In the genomic region with DNA sequence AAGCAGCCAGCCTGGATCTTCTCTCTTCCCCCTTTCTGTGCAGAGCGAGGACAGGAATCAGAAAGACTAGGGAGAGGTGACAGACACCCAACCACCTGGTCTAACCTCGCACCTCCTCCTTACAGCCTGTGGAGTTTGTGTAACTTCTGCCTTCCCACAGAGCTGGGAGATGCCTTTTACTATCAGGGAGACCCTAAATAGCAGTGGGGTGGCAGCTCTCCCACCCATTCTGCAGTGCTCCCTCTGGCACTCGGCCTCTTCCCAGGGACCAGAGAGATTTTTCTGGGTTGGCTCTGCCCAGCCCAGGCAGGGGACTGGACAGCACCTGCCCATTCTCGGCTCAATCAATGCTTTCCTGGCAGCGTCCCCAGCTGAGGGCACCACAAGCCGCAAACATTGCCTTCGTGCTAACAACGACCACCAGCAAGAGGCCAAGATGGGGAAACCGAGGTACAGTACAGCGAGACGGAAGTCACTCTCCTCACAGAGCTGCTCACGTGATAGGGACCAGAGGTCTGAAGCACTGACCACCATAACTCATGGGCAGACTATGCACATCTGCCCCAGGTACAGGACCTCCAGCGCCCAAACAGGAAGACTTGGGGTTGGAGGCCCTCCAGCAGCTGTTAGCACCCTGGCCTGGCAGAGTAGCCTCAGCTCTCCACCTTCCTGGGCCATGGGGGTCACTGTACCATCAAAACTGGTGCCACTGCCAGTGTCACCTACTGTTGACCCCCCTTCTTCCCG, we compare ENCODE assay signal across 8 mouse cellular contexts. TPM values are rescaled to one million over a fixed set of nuclear protein-coding genes. Genes with fewer than 3 reads are reported as not detected.
DNase-seq lines count a peak whose midpoint lies in the region; ATAC-seq and TF ChIP-seq lines count a peak whose summit lies in the region.

No protein-coding gene starts in this region.

- ATAC-seq in kidney, embryonic 14.5 days (ENCODE audit: low FRiP score, low TSS enrichment): no peak
- ATAC-seq in forebrain, embryonic 14.5 days: peak; percentile 55
- no peak for ATAC-seq in limb, embryonic 12.5 days (ENCODE audit: insufficient number of reproducible peaks, insufficient read depth, low FRiP score, low TSS enrichment, low read depth)
- no peak for ATAC-seq in inflammation-experienced regulatory T-cells, adult 6 months

- peak overlapping the region; percentile 32; the same call in 1 of the 2 replicates for H3K9ac ChIP-seq in kidney, embryonic 14.5 days (ENCODE audit: low read depth, low read length)
- H3K9ac ChIP-seq in forebrain, embryonic 14.5 days (ENCODE audit: low read length): no peak overlapping the region
- H3K9ac ChIP-seq in limb, embryonic 12.5 days (replicated peaks): peak overlapping the region; percentile 64; the same call in 1 of the 2 replicates

- peak overlapping the region; percentile 56 for H3K4me2 ChIP-seq in kidney, embryonic 14.5 days (replicated peaks; ENCODE audit: low read depth, low read length)
- H3K4me2 ChIP-seq in forebrain, embryonic 14.5 days (ENCODE audit: low read length): peak overlapping the region; percentile 56
- peak overlapping the region; percentile 82 for H3K4me2 ChIP-seq in limb, embryonic 12.5 days

- H3K4me1 ChIP-seq in kidney, embryonic 14.5 days (ENCODE audit: control insufficient read depth, insufficient read depth, low read length): peaks cover 67% of the 10 kb centered on the region
- H3K4me1 ChIP-seq in forebrain, embryonic 14.5 days (ENCODE audit: control insufficient read depth, insufficient read depth, low read length): peaks cover 41% of the 10 kb centered on the region
- peaks cover 75% of the 10 kb centered on the region for H3K4me1 ChIP-seq in limb, embryonic 12.5 days (replicated peaks)
- H3K4me1 ChIP-seq in small intestine, adult 2 months (ENCODE audit: control insufficient read depth, insufficient read depth, insufficient read length, low read length): peaks cover 50% of the 10 kb centered on the region

- no peak; the same call in 1 of the 2 replicates for TF ChIP-seq POLR2A in small intestine, adult 2 months (IDR thresholded peaks at IDR 0.05; ENCODE audit: low read depth, low read length)

- WGBS in kidney, embryonic 14.5 days: 62% methylated on average over 14 of the region's 14 CpGs
- 58% methylated on average over 14 of the region's 14 CpGs for WGBS in forebrain, embryonic 14.5 days
- 59% methylated on average over 14 of the region's 14 CpGs for WGBS in limb, embryonic 12.5 days
- 37% methylated on average over 14 of the region's 14 CpGs for WGBS in small intestine, adult 2 months

- no peak for DNase-seq in kidney, adult 18-20 months
- DNase-seq in cerebellum, adult 18-20 months: peak; percentile 58 to 64
- DNase-seq in forebrain, embryonic 14.5 days (ENCODE audit: low spot score): peak; percentile 55
- DNase-seq in embryo, embryonic 9.5 days (ENCODE audit: extremely low spot score): no peak

- no peak for TF ChIP-seq CTCF in small intestine, adult 2 months (IDR thresholded peaks at IDR 0.05; ENCODE audit: extremely low read depth, insufficient read length, insufficient replicate concordance, low read depth, low read length)

- no peak overlapping the region for H3K4me3 ChIP-seq in kidney, embryonic 14.5 days (ENCODE audit: low read length)
- 0 out of 2 replicates have a peak overlapping the region, but pooled peaks have one; percentile 18 for H3K4me3 ChIP-seq in forebrain, embryonic 14.5 days (ENCODE audit: low read depth, low read length)
- H3K4me3 ChIP-seq in limb, embryonic 12.5 days (replicated peaks): peak overlapping the region; percentile 41
- 0 out of 2 replicates have a peak overlapping the region, but pooled peaks have one; percentile 12 for H3K4me3 ChIP-seq in small intestine, adult 2 months (ENCODE audit: low read depth, low read length)

- no peaks in the 10 kb centered on the region for H3K9me3 ChIP-seq in kidney, embryonic 14.5 days (ENCODE audit: control insufficient read depth, low read length)
- no peaks in the 10 kb centered on the region for H3K9me3 ChIP-seq in forebrain, embryonic 14.5 days (replicated peaks; ENCODE audit: control insufficient read depth, low read length)
- H3K9me3 ChIP-seq in limb, embryonic 12.5 days: no peaks in the 10 kb centered on the region

- no peaks in the 10 kb centered on the region; the same call in 1 of the 2 replicates for H3K36me3 ChIP-seq in kidney, embryonic 14.5 days (ENCODE audit: control insufficient read depth, insufficient read depth, low read length)
- H3K36me3 ChIP-seq in forebrain, embryonic 14.5 days (ENCODE audit: control insufficient read depth, insufficient read depth, low read length): peaks cover 39% of the 10 kb centered on the region
- peaks cover 27% of the 10 kb centered on the region; the same call in 1 of the 2 replicates for H3K36me3 ChIP-seq in limb, embryonic 12.5 days
- no peaks in the 10 kb centered on the region for H3K36me3 ChIP-seq in small intestine, adult 2 months (ENCODE audit: control insufficient read depth, insufficient read depth, low read length)

- H3K27ac ChIP-seq in kidney, embryonic 14.5 days (ENCODE audit: low read depth, low read length): peak overlapping the region; percentile 68
- peak overlapping the region; percentile 86 for H3K27ac ChIP-seq in forebrain, embryonic 14.5 days (ENCODE audit: low read depth, low read length)
- peak overlapping the region; percentile 81 for H3K27ac ChIP-seq in limb, embryonic 12.5 days
- H3K27ac ChIP-seq in small intestine, adult 2 months (ENCODE audit: insufficient read depth, low read depth, low read length): peak overlapping the region; percentile 48

- no peaks in the 10 kb centered on the region for H3K27me3 ChIP-seq in kidney, embryonic 14.5 days (ENCODE audit: control insufficient read depth, insufficient read depth, low read length)
- H3K27me3 ChIP-seq in forebrain, embryonic 14.5 days (replicated peaks; ENCODE audit: control insufficient read depth, insufficient read depth, low read length): no peaks in the 10 kb centered on the region
- no peaks in the 10 kb centered on the region for H3K27me3 ChIP-seq in limb, embryonic 12.5 days
- no peaks in the 10 kb centered on the region for H3K27me3 ChIP-seq in small intestine, adult 2 months (ENCODE audit: control insufficient read depth, insufficient read depth, low read length)

RNA-seq across cellular contexts. Expression of a gene that starts 10.5 kb away (rescaled TPM):
- polyA plus RNA-seq in kidney, embryonic 14.5 days (2014; fragmentation: Nextera tagmentation; extraction: Ambion mirVana): 21.6 and 29.1 TPM in 2 replicates
- 38.9 and 60.6 TPM in 2 replicates for polyA plus RNA-seq in forebrain, embryonic 14.5 days (2014; fragmentation: Nextera tagmentation; extraction: Ambion mirVana)
- polyA plus RNA-seq in limb, embryonic 12.5 days (2016; fragmentation: Nextera tagmentation; extraction: Ambion mirVana): 58.1 and 64.3 TPM in 2 replicates
- 82.5 and 102 TPM in 2 replicates for polyA plus RNA-seq in small intestine, adult 2 months (2012; rRNA removed)
- polyA plus RNA-seq in inflammation-experienced regulatory T-cells, adult 6 months (2017; shearing (Covaris generic)): 1 to 10 TPM; 6.8 to 8.2 (median 7.7) TPM

RNA-seq across cellular contexts. Expression of a gene that starts 29.3 kb away (rescaled TPM):
- polyA plus RNA-seq in kidney, embryonic 14.5 days (2014; fragmentation: Nextera tagmentation; extraction: Ambion mirVana): 18.2 and 22.9 TPM in 2 replicates
- 6.1 and 6.3 TPM in 2 replicates for polyA plus RNA-seq in forebrain, embryonic 14.5 days (2014; fragmentation: Nextera tagmentation; extraction: Ambion mirVana)
- polyA plus RNA-seq in limb, embryonic 12.5 days (2016; fragmentation: Nextera tagmentation; extraction: Ambion mirVana): 21.7 and 23.5 TPM in 2 replicates
- polyA plus RNA-seq in small intestine, adult 2 months (2012; rRNA removed): 2.4 and 5.2 TPM in 2 replicates
- polyA plus RNA-seq in inflammation-experienced regulatory T-cells, adult 6 months (2017; shearing (Covaris generic)): 1 to 10 TPM in 2 of 3 experiments, under 1 TPM in 1; 0.95 to 7.0 (median 1.5) TPM

RNA-seq across cellular contexts. Expression of a gene that starts 30.0 kb away (rescaled TPM):
- 42.5 and 50.6 TPM in 2 replicates for polyA plus RNA-seq in kidney, embryonic 14.5 days (2014; fragmentation: Nextera tagmentation; extraction: Ambion mirVana)
- 24.6 and 24.8 TPM in 2 replicates for polyA plus RNA-seq in forebrain, embryonic 14.5 days (2014; fragmentation: Nextera tagmentation; extraction: Ambion mirVana)
- polyA plus RNA-seq in limb, embryonic 12.5 days (2016; fragmentation: Nextera tagmentation; extraction: Ambion mirVana): 36.6 and 36.8 TPM in 2 replicates
- polyA plus RNA-seq in small intestine, adult 2 months (2012; rRNA removed): 41.0 and 53.8 TPM in 2 replicates
- polyA plus RNA-seq in inflammation-experienced regulatory T-cells, adult 6 months (2017; shearing (Covaris generic)): 10 to 100 TPM; 18.7 to 39.7 (median 37.9) TPM

RNA-seq across cellular contexts. Expression of a gene that starts 34.3 kb away (rescaled TPM):
- 93.9 and 106 TPM in 2 replicates for polyA plus RNA-seq in kidney, embryonic 14.5 days (2014; fragmentation: Nextera tagmentation; extraction: Ambion mirVana)
- 83.1 and 93.7 TPM in 2 replicates for polyA plus RNA-seq in forebrain, embryonic 14.5 days (2014; fragmentation: Nextera tagmentation; extraction: Ambion mirVana)
- polyA plus RNA-seq in limb, embryonic 12.5 days (2016; fragmentation: Nextera tagmentation; extraction: Ambion mirVana): 103 TPM in 2 replicates
- 8.3 and 18.7 TPM in 2 replicates for polyA plus RNA-seq in small intestine, adult 2 months (2012; rRNA removed)
- polyA plus RNA-seq in inflammation-experienced regulatory T-cells, adult 6 months (2017; shearing (Covaris generic)): 10 to 100 TPM; 58.3 to 99.6 (median 68.0) TPM

RNA-seq across cellular contexts. Expression of a gene that starts 49.1 kb away (rescaled TPM):
- 0.09 TPM in 1 of 2 replicates, not detected in the other for polyA plus RNA-seq in kidney, embryonic 14.5 days (2014; fragmentation: Nextera tagmentation; extraction: Ambion mirVana)
- polyA plus RNA-seq in forebrain, embryonic 14.5 days (2014; fragmentation: Nextera tagmentation; extraction: Ambion mirVana): not detected in 2 replicates
- polyA plus RNA-seq in limb, embryonic 12.5 days (2016; fragmentation: Nextera tagmentation; extraction: Ambion mirVana): 0.16 and 0.19 TPM in 2 replicates
- polyA plus RNA-seq in small intestine, adult 2 months (2012; rRNA removed): 0.29 and 1.8 TPM in 2 replicates
- polyA plus RNA-seq in inflammation-experienced regulatory T-cells, adult 6 months (2017; shearing (Covaris generic)): not detected

Comparison
In these comparisons a context has a peak if more than half of its experiments do, and no peak if none do; other contexts are left out.
1. DNase-seq: peak in cerebellum, adult 18-20 months (2 of 2) and forebrain, embryonic 14.5 days (single experiment); none in kidney, adult 18-20 months (single experiment) and embryo, embryonic 9.5 days (single experiment).
2. Peak in every context shown above with its lines, with median percentiles within 50 percentile points of each other: H3K27ac ChIP-seq and H3K4me2 ChIP-seq.